Mouse (Mus musculus) liver, embryonic 12.5 days (tissue): ENCODE measurements around the gene Hhex. TPM values are rescaled to one million over a fixed set of nuclear protein-coding genes. Genes with fewer than 3 reads are reported as not detected.

Source experiments
- ATAC-seq: fragments of 200-750 bp; cut with Nextera tagmentation; 2 replicates; pipeline ENCODE4 v1.8.0; 2017; ENCODE audit warnings: moderate number of reproducible peaks, mild to moderate bottlenecking, moderate library complexity
- H3K27ac ChIP-seq: fragments of 300-500 bp; sonication (generic); 2 replicates; pipeline ENCODE4 v1.5.1; 2016; ENCODE audit warnings: mild to moderate bottlenecking
- H3K27me3 ChIP-seq: fragments of 300-500 bp; sonication (generic); replicated peaks from 2 replicates; pipeline ENCODE4 v1.6.1; 2016; ENCODE audit warnings: mild to moderate bottlenecking, moderate library complexity
- H3K36me3 ChIP-seq: fragments of 300-500 bp; sonication (generic); 2 replicates; pipeline ENCODE4 v1.6.1; 2016; ENCODE audit warnings: mild to moderate bottlenecking, moderate library complexity
- H3K4me1 ChIP-seq: fragments of 300-500 bp; sonication (generic); 2 replicates; pipeline ENCODE4 v1.6.1; 2016
- H3K4me2 ChIP-seq: fragments of 300-500 bp; sonication (generic); 2 replicates; pipeline ENCODE4 v1.6.1; 2016; ENCODE audit warnings: mild to moderate bottlenecking, moderate library complexity
- H3K4me3 ChIP-seq: fragments of 300-500 bp; sonication (generic); 2 replicates; pipeline ENCODE4 v1.5.1; 2016; ENCODE audit warnings: mild to moderate bottlenecking, moderate library complexity
- H3K9ac ChIP-seq: fragments of 300-500 bp; sonication (generic); 2 replicates; pipeline ENCODE4 v1.6.1; 2016; ENCODE audit warnings: mild to moderate bottlenecking, moderate library complexity
- H3K9me3 ChIP-seq: fragments of 300-500 bp; sonication (generic); replicated peaks from 2 replicates; pipeline ENCODE4 v1.6.1; 2016; ENCODE audit warnings: mild to moderate bottlenecking, moderate library complexity
- WGBS: fragments of 180-500 bp; shearing (Covaris S2); methylation state at CpG from one replicate; pipeline ENCODE4 v1.1.7; 2016; ENCODE audit not compliant: insufficient replicate concordance; 5-methylcytosine and 5-hydroxymethylcytosine counted together
- polyA plus RNA-seq: library from polyadenylated mRNA; unstranded; fragments of >200 nt; fragmentation: Nextera tagmentation; extraction: Ambion mirVana; gene quantifications from 2 replicates; pipeline ENCODE4 v1.2.1, GENCODE M21; 2016

Gene Hhex
- polyA plus RNA-seq, 1 experiment from 2014 or later = 39.8 TPM

DNA sequence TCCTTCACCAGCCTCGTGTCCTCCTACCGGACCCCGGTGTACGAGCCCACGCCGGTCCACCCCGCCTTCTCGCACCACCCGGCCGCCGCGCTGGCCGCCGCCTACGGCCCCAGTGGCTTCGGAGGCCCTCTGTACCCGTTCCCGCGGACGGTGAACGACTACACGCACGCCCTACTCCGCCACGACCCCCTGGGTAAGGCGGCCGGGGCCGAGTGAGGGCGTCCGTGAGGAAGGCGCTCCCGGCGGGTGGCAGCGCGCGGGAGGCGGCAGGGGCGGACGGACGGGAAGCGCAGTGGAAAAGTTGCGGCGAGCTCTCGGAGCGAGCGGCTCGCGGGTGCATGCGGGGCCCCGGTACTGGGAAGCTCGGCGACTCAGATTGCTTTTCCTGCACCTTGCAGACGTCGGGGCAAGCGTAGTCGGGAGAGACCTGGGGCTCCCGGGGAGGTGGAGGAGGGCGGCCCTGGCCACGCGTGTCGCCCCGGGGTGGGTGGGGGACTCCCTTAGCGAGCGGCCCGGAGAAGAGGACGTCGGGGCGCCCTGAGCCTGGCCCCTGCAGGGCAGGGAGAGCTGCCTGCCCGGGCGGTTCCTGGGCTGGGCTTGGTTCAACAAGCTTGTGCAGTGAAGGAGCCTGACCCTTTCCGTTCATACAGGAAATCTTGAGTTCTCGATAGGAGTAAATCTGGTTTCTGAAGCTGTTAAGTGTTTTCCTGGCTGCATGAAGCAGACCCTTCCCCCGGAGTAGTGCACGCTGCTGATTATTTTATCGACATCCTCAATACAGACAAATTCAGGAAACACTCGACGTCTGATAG is 637 bp downstream of the Hhex start:
- Histone ChIP-seq H3K36me3 (peaks cover 10% of the 10 kb centered on the region; the same call in 1 of the 2 replicates), H3K4me2 (peak overlapping the region; percentile 86), H3K4me1 (peaks cover 47% of the 10 kb centered on the region), H3K4me3 (peak overlapping the region; percentile 70), H3K9me3 (no peaks in the 10 kb centered on the region), H3K27me3 (peaks cover 84% of the 10 kb centered on the region), H3K9ac (peak overlapping the region; percentile 80), H3K27ac (peak overlapping the region; percentile 85)
- under 1% methylated on average over 76 of the region's 77 CpGs for WGBS
- peak; percentile 72 for ATAC-seq

DNA sequence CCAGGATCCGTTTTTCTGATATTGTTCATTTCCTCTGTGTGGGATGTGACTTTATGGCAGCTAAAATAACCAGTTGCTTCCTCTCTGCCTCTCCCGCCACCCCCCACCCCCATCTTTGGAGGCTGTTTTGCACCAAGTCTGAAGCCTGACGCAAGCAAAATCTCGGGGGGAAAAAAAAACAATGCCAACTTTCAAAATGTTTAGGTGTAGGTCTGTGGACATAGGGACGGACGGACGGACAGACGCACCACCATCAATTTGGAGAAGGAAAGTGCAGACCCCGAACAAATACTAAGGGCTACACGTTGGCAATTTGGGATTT is 1.2 kb downstream of the Hhex start:
- peak overlapping the region; percentile 80 for H3K9ac ChIP-seq
- H3K9me3 ChIP-seq = no peaks in the 10 kb centered on the region
- peaks cover 10% of the 10 kb centered on the region; the same call in 1 of the 2 replicates for H3K36me3 ChIP-seq
- H3K4me1 ChIP-seq = peaks cover 49% of the 10 kb centered on the region
- H3K4me2 ChIP-seq = peak overlapping the region; percentile 86
- ATAC-seq = no peak
- peaks cover 82% of the 10 kb centered on the region for H3K27me3 ChIP-seq
- peak overlapping the region; percentile 70 for H3K4me3 ChIP-seq
- peak overlapping the region; percentile 85 for H3K27ac ChIP-seq
- under 1% methylated on average over 10 of the region's 10 CpGs for WGBS

DNA sequence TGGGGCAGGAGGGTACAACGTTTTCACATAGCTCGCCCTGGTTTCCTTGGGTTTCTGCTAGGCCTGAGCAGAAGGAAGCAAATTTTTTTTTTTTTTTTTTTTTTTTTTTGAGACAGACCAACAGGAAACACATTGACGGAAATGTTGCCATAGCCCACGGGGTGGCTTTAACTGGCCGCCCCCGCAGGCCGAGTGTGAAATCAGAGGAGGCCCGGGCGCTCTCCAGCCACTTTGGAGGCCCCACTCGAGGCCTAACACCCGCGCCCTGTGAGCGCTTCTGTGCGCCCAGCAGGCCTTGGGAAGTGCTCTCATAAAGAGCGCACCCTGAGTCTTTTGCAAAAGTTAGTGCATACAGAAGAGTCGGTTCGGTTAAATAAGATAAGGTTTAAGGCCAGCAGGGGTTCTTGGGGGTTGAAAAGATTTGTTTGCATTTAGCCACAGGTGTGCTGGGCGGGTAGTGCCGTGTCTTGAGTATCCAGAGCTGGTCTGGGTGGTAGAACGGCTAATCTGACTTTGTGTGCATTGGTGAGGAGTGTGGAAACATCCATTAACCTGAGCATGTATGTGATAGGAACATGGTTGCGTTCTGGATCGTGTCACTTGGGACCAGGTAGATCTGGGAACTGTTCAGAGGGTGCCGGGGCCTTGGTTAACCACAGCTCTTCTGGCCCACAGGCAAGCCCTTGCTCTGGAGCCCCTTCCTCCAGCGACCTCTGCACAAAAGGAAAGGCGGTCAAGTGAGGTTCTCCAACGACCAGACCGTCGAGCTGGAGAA is 2.1 kb downstream of the Hhex start:
- H3K4me1 ChIP-seq = peaks cover 57% of the 10 kb centered on the region
- peak overlapping the region; percentile 86 for H3K4me2 ChIP-seq
- H3K27me3 ChIP-seq = peaks cover 83% of the 10 kb centered on the region
- peak overlapping the region; percentile 80 for H3K9ac ChIP-seq
- no peaks in the 10 kb centered on the region for H3K9me3 ChIP-seq
- WGBS = 10% methylated on average over 28 of the region's 28 CpGs
- ATAC-seq = no peak
- H3K36me3 ChIP-seq = peaks cover 10% of the 10 kb centered on the region; the same call in 1 of the 2 replicates
- H3K27ac ChIP-seq = peak overlapping the region; percentile 45; the same call in 1 of the 2 replicates
- peak overlapping the region; percentile 70 for H3K4me3 ChIP-seq

DNA sequence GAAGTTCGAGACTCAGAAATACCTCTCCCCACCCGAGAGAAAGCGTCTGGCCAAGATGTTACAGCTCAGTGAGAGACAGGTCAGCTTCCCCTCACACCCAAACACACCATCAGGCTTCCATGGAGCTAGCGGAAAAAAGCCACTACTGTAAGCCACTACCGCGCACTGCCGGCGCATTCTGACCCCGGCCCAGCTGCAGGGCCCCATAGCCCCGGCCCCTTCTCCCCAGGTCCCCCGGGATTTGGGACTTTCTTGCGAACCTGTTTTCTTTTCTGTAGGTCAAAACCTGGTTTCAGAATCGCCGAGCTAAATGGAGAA is 2.6 kb downstream of the Hhex start:
- ATAC-seq = no peak
- WGBS = 33% methylated on average over 14 of the region's 14 CpGs
- peak overlapping the region; percentile 70 for H3K4me3 ChIP-seq
- peaks cover 79% of the 10 kb centered on the region for H3K27me3 ChIP-seq
- H3K9me3 ChIP-seq = no peaks in the 10 kb centered on the region
- peak overlapping the region; percentile 86 for H3K4me2 ChIP-seq
- H3K36me3 ChIP-seq = peaks cover 10% of the 10 kb centered on the region; the same call in 1 of the 2 replicates
- H3K4me1 ChIP-seq = peaks cover 62% of the 10 kb centered on the region
- H3K27ac ChIP-seq = no peak overlapping the region
- H3K9ac ChIP-seq = peak overlapping the region; percentile 45; the same call in 1 of the 2 replicates

DNA sequence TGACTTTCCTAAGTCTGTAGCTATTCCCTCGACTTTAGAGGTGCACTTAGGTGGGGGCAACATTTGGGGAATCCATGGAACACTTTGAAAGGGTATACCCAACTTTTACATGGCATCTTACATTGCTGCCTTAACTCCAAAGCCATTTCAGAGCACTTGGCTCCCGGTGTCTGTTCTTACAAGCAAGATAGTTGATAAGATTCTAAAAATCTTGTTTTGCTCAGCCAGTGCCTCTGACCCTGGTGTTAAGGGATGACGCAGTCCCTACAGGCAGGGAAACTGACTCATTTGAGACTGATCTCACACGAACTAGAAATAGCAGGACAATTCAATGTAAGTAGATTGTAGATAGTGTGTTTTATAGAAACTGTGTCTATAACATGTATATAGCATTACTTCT is 5.6 kb downstream of the Hhex start:
- H3K36me3 ChIP-seq = peaks cover 10% of the 10 kb centered on the region; the same call in 1 of the 2 replicates
- H3K4me1 ChIP-seq = peaks cover 52% of the 10 kb centered on the region
- H3K27ac ChIP-seq = no peak overlapping the region
- no peak for ATAC-seq
- no peaks in the 10 kb centered on the region for H3K9me3 ChIP-seq
- 48% methylated on average over 4 of the region's 4 CpGs for WGBS
- H3K4me3 ChIP-seq = no peak overlapping the region
- H3K27me3 ChIP-seq = peaks cover 54% of the 10 kb centered on the region
- H3K9ac ChIP-seq = no peak overlapping the region
- no peak overlapping the region for H3K4me2 ChIP-seq

DNA sequence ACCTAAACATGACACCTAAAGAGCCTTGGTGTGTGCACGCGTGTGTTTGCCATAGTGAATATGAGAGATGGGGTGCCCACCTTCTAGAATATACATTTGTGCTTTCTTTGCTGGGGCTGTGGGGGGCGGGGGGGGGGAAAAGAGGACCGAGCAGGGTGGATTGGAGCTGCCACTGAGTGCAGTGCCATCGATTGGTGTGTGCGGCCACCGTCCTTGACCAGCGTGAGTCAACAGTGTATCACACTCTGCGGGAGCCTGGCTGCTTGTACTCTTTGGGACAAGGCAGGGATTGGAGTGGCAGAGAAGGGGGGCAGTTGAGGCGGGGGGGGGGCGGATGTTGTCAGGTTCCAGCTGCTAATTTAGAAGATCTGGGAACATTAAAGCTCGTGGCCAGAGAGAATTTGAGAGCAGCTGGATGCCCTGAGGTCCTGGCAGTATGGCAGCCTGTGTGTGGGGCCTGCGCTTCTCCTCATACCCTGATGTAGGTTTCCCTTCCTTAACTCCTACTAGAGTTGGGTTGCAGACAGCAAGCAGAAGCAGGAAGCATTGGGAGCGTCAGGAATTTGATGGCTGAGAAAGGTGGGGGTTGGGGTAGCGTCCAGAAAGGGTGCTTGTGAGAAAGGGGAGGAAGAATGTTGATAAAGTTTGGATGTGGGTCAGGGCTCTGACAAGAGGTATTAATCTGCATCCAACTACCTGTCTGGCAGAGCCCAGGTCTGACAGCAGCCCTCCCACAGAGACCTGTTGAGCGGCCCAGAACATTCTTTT is 6.3 kb downstream of the Hhex start:
- Histone ChIP-seq H3K27me3 (peaks cover 50% of the 10 kb centered on the region), H3K4me3 (no peak overlapping the region), H3K9me3 (no peaks in the 10 kb centered on the region), H3K4me2 (no peak overlapping the region), H3K9ac (no peak overlapping the region; the same call in 1 of the 2 replicates), H3K4me1 (peaks cover 44% of the 10 kb centered on the region), H3K27ac (0 out of 2 replicates have a peak overlapping the region, but pooled peaks have one; percentile 14), H3K36me3 (peaks cover 10% of the 10 kb centered on the region; the same call in 1 of the 2 replicates)
- peak; percentile 60; the same call in 1 of the 2 replicates for ATAC-seq
- WGBS = 64% methylated on average over 16 of the region's 16 CpGs

DNA sequence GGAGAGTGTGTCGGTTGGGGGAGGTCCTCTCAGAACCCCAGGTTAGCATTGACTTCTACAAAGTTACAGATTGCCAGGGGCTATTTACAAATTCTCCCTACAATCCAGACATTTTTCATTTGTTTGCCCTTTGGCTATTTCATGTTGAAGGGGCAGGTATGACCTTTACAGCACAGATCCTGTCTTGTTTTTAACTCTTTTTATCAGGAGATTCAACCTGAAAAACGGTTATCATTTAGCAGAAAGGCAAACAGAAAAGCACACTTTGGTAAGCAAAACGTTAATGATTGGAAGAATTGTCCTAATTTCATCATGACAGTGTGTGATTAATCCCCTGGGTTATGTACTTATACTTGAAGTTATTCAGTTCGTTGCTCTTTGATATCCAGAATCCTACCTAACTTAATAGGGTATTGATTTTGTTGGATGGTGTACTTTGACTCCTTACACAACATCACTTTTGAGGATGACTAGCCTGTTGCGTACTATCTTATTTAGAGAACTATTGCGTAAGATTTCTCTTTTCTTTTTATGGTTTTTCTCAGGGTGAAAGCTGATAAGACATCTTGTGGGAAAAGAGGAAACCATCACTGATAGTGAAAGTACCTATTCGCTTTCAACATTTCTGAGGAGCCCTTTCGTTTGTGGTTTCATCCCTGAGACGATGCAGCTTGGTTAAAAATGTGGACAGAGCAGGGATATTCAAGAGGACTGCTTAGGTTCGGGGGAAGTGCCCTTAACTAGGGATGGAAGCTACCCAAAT is 8.1 kb downstream of the Hhex start:
- 21% methylated on average over 10 of the region's 10 CpGs for WGBS
- peaks cover 26% of the 10 kb centered on the region for H3K4me1 ChIP-seq
- ATAC-seq = no peak
- H3K4me3 ChIP-seq = no peak overlapping the region
- no peak overlapping the region for H3K4me2 ChIP-seq
- H3K27ac ChIP-seq = 0 out of 2 replicates have a peak overlapping the region, but pooled peaks have one; percentile 10
- peaks cover 6% of the 10 kb centered on the region; the same call in 1 of the 2 replicates for H3K36me3 ChIP-seq
- no peak overlapping the region for H3K9ac ChIP-seq
- H3K27me3 ChIP-seq = peaks cover 38% of the 10 kb centered on the region
- H3K9me3 ChIP-seq = no peaks in the 10 kb centered on the region

DNA sequence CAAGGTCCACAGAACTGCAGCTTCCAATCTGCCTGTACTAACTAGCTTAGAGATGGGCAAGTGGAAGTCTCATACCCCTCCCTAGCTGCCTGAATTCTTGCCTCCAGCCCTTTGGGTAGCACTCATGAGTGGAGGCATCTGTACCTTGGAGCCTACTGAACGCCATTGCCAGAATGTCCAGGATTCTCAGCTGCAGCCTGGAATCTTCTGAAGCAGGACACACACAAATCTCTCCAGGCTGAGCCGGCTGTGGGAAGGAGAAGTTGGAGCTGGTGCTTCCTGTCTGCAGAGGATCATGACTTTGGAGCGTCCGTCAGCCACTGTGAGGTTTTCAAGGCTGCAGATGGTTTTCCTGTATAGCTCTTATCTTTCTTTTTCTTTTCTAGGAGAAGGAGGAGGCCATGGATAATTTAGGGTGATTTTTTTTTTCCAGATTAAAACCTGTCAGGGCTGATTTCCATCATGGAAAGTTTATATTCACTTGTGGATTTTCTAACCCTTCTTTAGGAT is 9.1 kb downstream of the Hhex start:
- no peak overlapping the region for H3K4me3 ChIP-seq
- H3K9me3 ChIP-seq = no peaks in the 10 kb centered on the region
- no peak overlapping the region for H3K9ac ChIP-seq
- H3K4me2 ChIP-seq = no peak overlapping the region
- H3K27me3 ChIP-seq = peaks cover 32% of the 10 kb centered on the region
- WGBS = 11% methylated on average over 4 of the region's 4 CpGs
- H3K4me1 ChIP-seq = peaks cover 26% of the 10 kb centered on the region
- peaks cover 6% of the 10 kb centered on the region; the same call in 1 of the 2 replicates for H3K36me3 ChIP-seq
- ATAC-seq = no peak
- no peak overlapping the region for H3K27ac ChIP-seq

DNA sequence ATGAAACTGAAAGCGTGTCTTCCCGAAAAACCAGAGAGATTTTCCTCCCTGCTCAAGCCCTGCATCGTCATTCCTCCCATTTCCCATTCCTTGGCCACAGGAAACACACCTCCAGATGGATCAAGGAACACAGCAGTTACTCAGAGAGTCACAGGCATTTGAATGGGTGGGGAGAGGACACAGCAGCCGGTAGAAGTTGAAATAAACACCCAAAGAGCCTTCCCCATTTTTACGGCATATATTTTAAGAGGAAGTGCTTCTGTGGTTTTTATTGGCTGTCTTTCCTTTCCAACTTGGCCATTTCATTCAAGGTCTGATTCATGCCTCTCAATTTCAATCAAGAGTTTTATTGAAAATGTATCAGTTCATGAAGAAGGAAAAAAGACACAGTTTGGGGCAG is 13.6 kb downstream of the Hhex start:
- H3K9ac ChIP-seq = no peak overlapping the region
- no peak overlapping the region for H3K4me3 ChIP-seq
- H3K9me3 ChIP-seq = no peaks in the 10 kb centered on the region
- WGBS = 33% methylated on average over 5 of the region's 5 CpGs
- H3K4me1 ChIP-seq = peaks cover 6% of the 10 kb centered on the region
- ATAC-seq = no peak
- no peak overlapping the region for H3K4me2 ChIP-seq
- H3K36me3 ChIP-seq = no peaks in the 10 kb centered on the region
- H3K27ac ChIP-seq = no peak overlapping the region
- H3K27me3 ChIP-seq = peaks cover 34% of the 10 kb centered on the region

DNA sequence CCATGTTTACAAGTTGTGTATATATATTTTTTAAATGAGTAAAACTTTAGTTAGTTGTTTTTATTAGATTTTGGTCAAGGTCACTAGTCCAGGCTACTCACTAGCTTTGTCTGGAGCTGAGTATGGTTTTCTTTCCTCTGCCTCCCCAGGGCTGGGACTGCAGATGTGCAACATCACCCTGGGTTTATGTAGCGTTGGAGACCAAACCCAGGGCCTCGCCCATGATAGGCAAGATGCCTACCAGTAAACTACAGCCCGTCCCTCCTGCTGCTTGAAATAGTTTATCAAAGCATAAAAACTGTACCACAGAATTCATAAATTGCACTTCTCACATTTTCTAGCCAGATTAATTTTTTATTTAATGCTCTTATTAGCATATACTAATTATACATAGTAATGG is 14.6 kb downstream of the Hhex start:
- no peaks in the 10 kb centered on the region for H3K9me3 ChIP-seq
- 50% methylated on average over 3 of the region's 3 CpGs for WGBS
- no peak for ATAC-seq
- H3K4me1 ChIP-seq = no peaks in the 10 kb centered on the region
- no peaks in the 10 kb centered on the region for H3K36me3 ChIP-seq
- peaks cover 34% of the 10 kb centered on the region for H3K27me3 ChIP-seq
- no peak overlapping the region for H3K4me3 ChIP-seq
- H3K4me2 ChIP-seq = no peak overlapping the region
- no peak overlapping the region for H3K27ac ChIP-seq
- no peak overlapping the region for H3K9ac ChIP-seq

DNA sequence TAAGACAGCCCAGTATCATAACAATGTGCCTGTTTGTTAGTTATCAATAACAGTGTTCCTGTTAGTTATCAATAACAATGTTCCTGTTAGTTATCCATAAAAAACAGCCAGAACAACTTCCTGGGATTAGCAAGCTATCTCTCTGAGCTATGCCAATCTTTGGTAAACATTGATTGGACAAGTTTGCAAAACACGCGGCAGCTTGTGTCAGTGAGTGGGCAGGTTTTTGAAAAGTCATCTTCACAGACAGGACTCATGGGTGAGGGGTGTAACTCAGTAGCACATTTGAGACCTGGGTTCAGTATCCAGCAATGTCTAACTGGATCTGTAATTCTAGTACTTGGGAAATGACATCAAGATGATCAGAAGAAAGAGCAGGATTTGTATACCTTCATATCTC is 20.9 kb downstream of the Hhex start:
- Histone ChIP-seq H3K4me2 (no peak overlapping the region), H3K27ac (no peak overlapping the region), H3K9ac (no peak overlapping the region), H3K36me3 (no peaks in the 10 kb centered on the region), H3K9me3 (0 out of 2 replicates have a peak, but pooled peaks cover 8% of the 10 kb centered on the region), H3K27me3 (peaks cover 25% of the 10 kb centered on the region), H3K4me1 (no peaks in the 10 kb centered on the region), H3K4me3 (no peak overlapping the region)
- WGBS = 40% methylated on average over 2 of the region's 2 CpGs
- ATAC-seq = no peak
